Mouse (Mus musculus) lung, adult 2 months (tissue): ENCODE measurements at regions not wholly inside any gene's neighbourhood (a gene's known extent, or its start where the extent isn't known, plus 50 kb on each side); places are given as distances from the start of the nearest gene placed in this dataset.

ENCODE experiments used
- CTCF ChIP-seq: fragments of 200-500 bp; IDR thresholded peaks from 2 replicates; pipeline ENCODE4 v1.5.1; 2011; ENCODE audit warnings: mild to moderate bottlenecking, low read length, control low read depth; ENCODE audit not compliant: insufficient read depth
- POLR2A ChIP-seq: fragments of 200-500 bp; IDR thresholded peaks from 2 replicates; pipeline ENCODE4 v1.6.1; 2011; ENCODE audit warnings: low read depth, mild to moderate bottlenecking, control low read depth, low read length, borderline replicate concordance; ENCODE audit errors: extremely low read depth

GRCm38 (mm10) chr6:18589436-18589835, 74.8 kb upstream of the Cttnbp2 start:
- TF ChIP-seq CTCF = no peak
- no peak for TF ChIP-seq POLR2A
